Mouse (Mus musculus) fat pad, adult 2 months (tissue): ENCODE results near the gene Plxna2.

ENCODE experiments used
- DNase-seq: peaks from one replicate; pipeline ENCODE4 v3.0.0-alpha.2; 2011; ENCODE audit warnings: low read depth, low spot score; ENCODE audit errors: extremely low read depth

Gene Plxna2

DNA sequence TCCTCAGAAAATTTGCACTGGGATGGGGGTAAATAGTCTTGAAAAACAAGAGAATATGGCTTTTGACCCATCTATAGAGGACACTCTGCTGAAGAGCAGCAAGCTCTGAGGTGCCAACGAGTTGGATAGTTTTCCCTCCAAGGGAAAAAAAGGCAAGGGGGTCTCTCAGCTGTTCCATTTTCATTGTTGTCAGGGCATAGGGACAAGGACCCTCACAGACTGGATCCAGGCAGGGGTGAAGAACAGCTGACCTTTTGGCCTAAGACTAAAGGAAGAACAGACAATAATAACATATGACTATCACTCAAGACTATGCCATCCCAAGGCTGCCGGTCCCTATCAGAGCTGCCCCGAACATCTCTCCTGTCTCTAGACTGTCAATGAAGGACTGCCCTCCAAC is 4.2 kb downstream of the Plxna2 start:
- DNase-seq, result no peak

DNA sequence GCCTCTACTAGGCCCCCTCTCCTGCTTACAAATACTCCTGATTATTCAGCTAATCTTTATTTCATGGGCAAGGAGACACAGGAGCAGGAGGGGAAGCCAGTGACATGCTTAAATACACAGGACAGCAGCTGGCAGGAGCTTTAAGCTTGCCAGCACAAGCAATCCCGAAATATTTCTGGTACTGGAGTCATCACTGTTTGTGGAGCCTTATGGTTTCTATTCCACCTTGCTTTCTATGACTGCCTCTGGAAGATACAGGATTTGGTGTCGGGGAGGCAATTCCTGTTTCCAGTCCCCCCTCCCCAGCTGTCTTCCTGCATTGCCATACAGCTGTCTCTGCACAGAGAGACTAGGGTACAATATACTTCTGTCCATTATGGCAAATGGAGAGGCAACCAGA is 4.7 kb downstream of the Plxna2 start:
- no peak for DNase-seq

DNA sequence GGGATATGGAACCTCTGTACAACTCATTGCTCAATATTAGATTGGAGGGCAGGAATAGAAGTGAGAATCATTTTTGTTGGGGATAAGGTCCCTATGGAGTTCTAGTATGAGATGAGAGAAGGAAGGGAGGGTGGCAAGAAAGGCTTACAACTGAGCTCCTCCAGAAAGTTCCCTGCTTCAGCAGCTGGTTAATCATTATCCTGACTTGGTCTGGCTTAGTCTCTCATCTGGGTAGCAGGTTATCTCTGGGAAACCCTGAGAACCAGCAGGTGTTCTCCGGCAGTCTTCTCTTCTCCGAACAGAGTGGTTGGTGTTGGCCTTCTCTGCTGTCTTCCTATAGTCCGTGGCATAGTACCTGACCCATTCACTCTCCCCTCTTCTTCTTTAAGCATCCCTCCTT is 5.6 kb downstream of the Plxna2 start:
- no peak for DNase-seq

DNA sequence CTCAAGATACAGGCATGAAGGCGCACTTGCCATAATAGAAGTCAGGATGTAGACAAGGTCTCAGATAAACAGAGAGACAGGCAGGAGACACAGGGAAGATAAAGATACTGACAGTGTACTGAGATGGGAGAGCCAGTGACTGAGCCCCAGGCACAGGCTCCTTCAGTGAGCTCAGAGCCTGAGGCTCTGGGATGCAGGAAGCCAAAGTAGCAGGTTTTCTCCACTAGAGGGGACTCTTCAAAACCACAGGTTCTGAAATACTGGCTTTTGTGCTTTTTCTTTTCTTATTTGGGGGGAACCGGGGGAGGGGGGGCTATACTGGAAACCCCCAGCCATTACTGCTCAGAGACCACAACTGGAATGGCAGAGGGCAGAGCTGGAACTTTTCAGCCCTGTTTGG is 6.4 kb downstream of the Plxna2 start:
- no peak for DNase-seq

DNA sequence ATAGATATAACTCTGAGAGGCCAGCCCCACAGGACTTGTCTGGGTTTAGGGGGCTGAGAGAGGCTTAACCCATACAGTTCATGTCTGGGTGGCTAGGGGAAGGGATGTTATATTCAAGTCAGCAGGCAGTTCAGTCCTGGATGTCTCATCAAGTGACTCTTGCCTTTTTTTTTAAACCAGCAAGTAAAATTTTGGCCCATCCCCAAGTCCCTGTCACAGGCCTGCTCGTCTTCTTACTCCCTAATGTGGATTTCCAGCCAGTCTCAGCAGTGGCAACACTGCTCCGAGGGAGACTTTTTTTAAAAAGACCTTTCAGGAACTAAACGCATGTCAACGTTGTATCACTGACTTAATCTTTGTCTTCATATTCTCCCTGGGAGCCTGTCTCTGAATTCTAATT is 7.0 kb downstream of the Plxna2 start:
- DNase-seq, result no peak

DNA sequence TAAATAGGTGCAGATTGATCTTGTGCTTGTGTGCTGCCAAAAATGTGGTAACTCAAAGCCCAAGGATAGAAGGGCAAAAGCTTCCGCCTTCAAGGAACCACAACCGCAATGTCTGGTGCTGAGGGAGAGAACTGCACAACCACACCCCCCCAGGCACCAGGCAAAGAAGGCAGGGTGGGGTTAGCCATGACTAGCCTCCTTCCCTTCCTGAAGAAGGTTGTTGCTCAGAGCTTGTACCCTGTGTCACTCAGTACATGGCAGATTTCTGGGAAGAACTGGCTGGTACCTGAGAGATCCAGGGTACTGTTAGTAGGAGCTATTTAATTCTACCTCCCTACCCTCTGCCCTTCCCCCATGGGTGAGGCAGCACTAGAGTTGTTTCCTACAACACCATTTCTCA is 8.1 kb downstream of the Plxna2 start:
- DNase-seq, result no peak

DNA sequence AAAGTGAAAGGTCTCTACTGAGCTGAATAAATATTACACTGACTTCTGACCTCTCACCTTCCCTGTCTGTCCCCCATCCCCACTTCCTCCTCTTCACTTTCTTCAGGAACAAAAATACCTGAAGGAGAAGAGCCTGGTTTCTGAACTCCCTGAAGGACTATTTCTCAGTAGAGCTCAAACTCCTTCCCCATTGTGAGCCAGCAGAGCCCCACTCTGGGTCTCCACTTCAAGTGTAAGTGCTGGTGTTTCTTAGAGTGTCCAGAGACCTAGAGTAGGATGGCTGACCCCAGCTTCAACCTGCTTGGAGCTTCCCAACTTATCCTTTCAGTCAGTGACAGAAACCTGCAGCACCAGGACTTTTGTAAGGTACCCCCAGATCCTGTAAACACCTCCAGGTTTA is 9.3 kb downstream of the Plxna2 start:
- no peak for DNase-seq

DNA sequence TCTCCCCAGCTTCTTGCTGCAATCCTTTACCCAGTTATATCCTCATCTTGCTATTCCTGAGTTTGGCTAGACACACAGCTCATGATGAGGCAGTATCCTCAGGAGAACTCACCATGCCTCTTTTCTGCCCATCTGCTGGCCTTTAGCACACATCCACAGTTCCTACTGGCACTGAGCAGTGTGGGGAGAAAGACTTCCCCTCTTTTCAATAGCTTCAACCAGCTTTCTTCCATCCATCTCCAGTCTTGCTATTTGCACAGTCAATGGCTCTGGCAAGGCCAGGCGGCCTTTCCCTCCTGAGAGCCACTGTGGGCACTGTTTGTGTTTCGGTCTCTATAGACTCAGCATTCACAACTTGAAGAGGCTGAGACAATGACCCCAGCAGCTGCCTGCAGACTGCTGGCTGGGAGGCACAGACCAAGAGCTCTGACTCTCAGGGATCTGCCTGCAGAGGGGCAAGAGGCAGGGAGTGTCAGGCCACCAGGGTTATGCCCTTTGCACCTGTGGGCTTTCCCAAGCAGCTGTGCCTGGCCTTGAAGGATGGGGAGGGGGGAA is 11.2 kb downstream of the Plxna2 start:
- no peak for DNase-seq

DNA sequence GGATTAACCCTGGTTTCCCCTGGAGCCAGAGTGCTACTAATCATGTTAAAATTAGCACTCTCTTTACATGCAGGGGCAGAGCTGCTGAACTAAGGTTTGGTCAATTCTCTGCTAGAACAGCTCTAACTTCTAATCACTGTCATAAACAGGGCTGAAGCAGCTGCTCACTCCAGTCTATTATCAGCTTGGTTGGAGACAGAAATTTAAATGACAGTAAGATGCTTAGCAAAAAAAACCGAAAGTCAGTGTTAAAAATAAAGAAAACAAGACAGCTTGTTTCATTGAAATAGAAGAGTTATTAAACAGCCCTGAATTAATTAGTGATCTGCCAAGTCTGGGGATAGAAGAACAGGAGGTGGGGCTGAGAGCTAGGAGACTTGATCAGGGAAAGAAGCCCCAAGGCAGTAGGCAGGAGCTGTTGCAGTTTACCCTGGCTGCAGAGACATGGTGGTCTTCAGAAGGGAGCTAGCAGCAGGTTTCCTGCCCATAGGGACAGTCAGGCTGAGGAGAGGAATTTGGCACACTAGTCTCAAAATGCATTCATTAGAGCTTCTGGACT is 12.6 kb downstream of the Plxna2 start:
- DNase-seq, result no peak

DNA sequence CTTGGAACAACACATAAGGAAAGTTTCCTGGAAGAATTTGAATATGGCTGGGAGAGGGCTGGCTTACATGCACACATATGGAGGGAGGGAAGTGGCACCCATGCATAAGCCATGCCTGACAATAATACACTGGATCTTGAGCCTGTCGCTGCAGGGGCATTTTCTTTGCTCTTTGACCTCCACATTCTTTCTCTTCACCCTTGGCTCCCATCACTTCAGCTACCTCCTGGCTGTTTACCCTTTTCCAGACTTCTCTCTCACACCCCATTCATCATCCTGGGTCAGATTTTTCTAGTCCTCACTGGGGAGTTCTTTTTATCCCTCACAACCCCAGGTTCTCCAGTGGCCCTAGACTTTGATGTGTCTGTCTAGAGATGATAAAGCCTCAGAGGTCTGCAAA is 13.6 kb downstream of the Plxna2 start:
- no peak for DNase-seq

DNA sequence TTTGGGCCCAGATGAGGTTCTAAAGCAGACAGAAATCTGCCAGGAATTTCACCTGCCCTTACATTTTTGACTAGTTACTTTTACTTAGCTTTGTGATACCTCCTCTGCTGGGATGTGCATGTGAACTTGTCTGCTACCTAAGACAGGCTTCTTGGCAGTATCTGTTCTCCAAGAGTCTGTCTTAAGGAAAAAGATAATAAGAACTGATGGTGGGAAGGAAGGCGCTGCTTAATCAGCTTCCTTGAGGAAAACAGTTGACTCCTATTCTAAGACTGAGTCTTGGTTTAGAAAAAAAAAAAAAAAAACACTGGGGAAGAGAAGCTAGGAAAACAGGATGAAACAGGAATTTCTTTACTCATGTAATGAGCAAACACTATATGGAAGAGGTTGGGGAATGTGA is 14.0 kb downstream of the Plxna2 start:
- no peak for DNase-seq

DNA sequence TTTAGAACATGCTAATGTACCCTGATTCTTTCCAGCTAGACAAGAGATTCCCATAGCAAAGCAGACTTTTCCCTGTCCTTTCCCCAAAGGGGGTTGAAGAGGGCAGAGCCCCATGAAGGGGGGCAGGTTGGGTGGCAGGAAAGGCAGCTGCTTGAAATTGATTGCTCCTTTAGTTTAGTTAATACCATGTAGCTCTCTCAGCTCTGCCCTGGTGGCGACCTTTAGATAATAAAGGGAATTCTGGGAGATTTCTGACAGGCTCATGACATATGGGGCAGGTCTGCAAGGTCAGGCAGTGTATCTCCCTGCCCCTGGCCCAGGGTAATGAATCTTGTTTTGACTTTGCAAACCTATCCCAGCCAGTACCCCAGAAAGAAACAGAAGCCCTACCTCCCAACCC is 17.4 kb downstream of the Plxna2 start:
- DNase-seq, result no peak

DNA sequence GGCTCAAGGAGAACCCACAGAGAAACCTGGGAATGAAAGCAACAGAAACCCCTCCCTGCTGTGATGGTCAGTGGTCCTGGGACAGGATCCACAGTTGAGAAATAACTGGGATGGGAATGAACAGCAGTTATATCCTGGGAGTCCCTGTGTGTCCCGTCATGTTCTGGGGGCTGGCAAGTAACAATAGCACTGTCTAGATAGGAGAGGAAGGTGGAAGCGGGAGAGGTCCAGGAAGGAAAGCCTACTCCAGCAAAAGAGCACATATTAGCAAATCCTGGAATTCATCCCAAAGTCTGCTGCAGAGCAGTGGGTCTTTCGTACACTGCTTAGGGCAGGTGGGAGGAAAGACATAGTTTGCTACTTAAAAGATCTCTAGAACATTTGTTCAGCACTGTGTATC is 17.9 kb downstream of the Plxna2 start:
- DNase-seq, result no peak

DNA sequence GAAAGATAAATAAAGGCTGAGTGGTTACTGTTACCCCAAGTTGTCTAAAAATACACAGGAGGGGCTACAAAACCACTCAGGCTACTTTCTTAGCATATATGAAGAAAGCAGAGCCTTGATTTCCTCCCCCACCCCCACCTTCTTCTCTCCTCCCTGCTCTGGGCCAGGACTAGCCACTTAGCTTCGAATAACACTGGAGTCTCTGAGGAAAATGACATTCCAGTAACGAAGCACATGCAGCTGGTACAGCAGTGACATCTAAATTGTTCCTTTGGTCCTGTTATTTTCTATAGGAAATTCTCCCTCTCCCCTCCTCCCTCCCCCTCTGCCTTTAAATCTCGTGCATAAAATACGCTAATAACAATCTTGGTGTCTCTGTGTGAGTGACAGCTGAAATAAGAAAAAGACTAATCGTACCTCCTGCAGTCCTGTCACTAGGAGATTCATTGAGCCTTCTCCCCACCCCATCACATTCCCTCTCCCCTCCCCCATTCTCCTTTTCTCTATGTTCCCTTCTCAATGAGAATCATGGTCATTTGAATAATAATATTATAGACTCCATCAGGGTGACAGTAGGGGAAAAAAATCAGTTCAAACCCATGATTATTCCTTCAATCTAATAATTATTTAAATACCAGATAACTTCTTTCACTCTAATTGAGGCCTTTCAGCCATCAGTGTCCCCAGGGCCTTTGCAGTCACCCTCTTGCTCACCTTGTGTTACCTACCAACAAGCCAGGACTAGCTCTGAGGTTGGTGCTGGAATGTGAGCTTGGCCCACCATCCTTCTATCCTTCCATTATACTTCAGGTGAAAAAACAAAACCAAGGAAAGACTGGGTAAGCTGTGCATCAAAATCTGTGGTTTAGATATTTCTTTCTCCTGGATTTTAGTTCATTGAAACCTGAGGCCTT is 19.6 kb downstream of the Plxna2 start:
- no peak for DNase-seq

DNA sequence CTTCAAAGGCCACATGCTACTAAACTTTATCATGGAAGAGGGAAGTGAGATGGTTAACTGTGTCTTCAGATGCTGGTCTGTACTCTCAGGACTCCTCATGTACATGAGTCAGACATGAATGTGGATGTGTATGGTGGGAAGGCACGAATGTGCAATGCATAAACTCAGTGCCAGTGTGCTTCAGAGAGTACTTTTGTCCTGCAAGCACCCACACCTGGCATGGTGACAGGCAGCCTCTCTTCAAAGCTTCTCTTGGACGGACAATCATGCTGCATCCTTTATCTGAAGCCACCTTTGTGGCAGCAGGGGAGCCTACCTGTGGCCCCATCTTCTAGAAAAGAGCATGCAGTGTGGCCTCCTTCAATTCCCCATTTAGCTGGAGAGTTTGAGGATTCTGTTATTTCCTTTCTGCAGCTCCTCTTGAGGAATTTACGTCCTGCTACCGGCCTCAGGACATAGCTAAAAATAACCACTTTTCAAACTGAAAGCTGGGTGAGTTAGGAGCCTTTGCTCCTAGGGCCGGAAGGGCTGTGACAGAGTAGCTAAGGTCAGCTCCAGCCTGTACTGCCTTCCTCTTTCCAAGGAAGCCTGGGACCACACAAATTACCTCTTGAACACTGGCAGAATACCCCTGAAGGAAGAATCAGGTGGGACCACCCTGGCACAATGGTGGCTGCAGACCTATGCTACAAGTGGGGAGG is 23.7 kb downstream of the Plxna2 start:
- no peak for DNase-seq

DNA sequence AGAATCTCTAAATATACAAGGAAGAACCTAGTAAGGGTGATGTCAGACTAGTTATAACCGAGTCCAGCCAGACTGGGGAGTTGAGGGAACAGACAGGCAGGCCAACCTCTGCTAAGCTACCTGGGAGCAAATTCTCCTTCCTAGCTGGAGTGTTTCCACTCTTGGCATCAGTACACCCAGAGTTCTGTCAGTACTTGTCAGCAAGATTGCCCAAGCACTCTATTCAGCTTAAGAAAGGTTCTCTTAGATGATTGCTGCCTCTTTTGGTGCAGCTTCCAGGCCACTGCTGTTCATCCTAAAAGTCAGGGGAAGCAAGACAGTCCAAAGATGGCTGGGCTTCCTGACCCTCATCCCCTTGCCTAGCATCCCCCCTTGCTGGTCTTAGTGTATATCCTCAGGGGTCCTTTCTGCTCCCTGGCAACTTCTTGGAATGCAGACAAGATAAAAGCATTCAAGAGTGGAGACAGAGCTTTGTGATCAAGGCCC is 24.3 kb downstream of the Plxna2 start:
- peak; percentile 91 for DNase-seq

DNA sequence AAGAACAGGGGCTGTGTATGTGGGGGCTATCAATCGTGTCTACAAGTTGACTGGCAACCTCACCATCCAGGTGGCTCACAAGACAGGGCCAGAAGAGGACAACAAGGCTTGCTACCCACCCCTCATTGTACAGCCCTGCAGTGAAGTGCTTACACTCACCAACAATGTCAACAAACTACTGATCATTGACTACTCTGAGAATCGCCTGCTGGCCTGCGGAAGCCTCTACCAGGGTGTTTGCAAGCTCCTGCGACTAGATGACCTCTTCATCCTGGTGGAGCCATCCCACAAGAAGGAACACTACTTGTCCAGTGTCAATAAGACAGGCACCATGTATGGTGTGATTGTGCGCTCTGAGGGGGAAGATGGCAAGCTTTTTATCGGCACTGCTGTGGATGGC is 25.9 kb downstream of the Plxna2 start:
- DNase-seq, result no peak

DNA sequence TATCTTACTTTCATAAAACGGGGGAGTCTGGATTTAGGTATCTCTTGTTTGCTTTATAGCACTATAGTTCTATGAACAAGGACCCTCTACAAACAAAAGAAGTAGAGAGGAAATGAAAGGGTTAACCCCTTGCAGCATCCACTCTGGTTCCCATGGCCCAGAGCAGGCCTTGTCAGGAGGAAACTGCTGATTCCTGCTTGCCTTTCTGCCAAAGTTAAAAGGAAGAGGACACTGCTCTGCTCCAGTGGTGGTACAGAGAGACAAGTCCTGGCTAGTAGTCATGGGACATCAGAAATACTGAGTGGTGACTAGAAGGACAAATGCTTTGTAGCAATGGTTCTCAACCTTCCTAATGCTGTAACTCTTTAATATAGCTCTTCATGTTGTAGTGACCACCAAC is 27.9 kb downstream of the Plxna2 start:
- no peak for DNase-seq

DNA sequence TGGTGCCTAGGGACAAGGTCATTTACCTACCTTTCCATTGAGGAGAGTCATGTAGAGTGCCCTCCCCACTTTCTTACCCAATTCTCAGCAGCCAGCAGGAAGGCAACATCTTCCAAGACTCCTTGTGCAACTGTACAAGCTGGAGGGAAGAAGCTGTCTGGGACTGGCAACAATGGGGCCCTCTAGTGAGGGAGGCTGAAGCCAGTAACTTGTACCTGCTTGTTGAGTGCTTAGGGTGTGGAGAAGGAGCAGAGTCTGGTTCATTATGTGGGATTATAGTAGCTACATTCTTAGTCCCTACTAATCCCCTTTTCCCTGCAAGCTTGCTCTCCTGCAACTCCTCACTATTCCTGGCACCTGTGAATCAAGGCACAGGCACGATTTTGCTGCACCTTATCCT is 32.1 kb downstream of the Plxna2 start:
- DNase-seq, result peak; percentile 99

DNA sequence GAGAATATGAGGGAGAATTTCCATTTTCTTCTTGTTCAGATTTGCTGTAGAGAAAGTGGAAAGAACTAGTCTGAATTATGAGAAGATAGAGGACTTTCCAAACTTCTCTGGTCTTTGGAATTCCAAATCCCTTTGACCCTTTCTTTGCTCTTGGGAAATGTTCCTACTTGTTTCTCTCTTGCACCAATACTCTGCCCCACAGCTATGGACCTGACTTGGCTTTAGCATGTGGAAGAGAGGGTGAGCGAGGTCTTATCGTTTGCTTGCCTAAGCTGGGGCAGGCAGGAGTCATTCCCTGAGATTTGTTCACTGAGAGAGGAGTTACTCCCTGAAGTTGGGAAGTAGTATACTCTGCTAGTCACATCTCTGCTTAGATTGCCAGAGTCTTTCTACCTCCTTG is 32.5 kb downstream of the Plxna2 start:
- peak; percentile 89 for DNase-seq

DNA sequence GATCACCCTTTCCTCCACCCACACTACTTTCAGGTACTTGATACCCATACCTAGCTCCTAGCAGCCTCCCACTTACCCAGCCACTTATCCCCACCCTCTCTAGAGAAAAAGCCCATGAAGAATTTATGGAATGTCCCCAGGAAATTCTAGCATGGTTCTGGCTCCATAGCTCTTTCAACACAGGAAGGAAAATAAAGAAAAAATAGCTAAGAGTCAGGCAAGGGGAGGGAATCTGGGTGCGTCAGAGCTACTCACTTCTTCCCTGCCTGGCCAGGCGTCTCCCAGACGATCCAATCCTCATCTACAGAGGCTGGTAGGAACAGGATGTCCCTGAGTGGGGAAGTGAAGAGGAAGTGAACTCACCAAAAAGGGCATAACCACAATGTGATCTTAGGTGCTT is 34.0 kb downstream of the Plxna2 start:
- DNase-seq, result no peak
